Mouse (Mus musculus): Measurements from ENCODE around the gene Acad11. TPM values are rescaled to one million over a fixed set of nuclear protein-coding genes. Genes with fewer than 3 reads are reported as not detected.

Acad11 gene
- polyA plus RNA-seq, 1 experiment = 6.2 TPM

GRCm38 (mm10) chr9:104146683-104147082 lies 83.5 kb downstream of the Acad11 start:
- H3K79me2 ChIP-seq (ENCODE audit: control insufficient read depth, insufficient read depth) = no peaks in the 10 kb centered on the region
- no peak for TF ChIP-seq MAX (IDR thresholded peaks at IDR 0.05; ENCODE audit: low read depth)
- no peak for TF ChIP-seq USF1 (IDR thresholded peaks at IDR 0.05; ENCODE audit: low read depth)
- H3ac ChIP-seq (ENCODE audit: control insufficient read depth, insufficient read length) = no peak overlapping the region
- no peaks in the 10 kb centered on the region for H3K27me3 ChIP-seq (ENCODE audit: control insufficient read depth, insufficient read depth, insufficient read length)
- no peak overlapping the region for H3K4me3 ChIP-seq
- H3K36me3 ChIP-seq (ENCODE audit: control insufficient read depth, insufficient read depth) = peaks cover 6% of the 10 kb centered on the region
- H3K4me2 ChIP-seq (ENCODE audit: low read depth) = no peak overlapping the region

GRCm38 (mm10) chr9:104148969-104149368 lies 85.8 kb downstream of the Acad11 start:
- Histone ChIP-seq H3K36me3 (ENCODE audit: control insufficient read depth, insufficient read depth) (peaks cover 8% of the 10 kb centered on the region), H3K4me2 (ENCODE audit: low read depth) (no peak overlapping the region), H3K79me2 (ENCODE audit: control insufficient read depth, insufficient read depth) (no peaks in the 10 kb centered on the region), H3ac (ENCODE audit: control insufficient read depth, insufficient read length) (no peak overlapping the region), H3K27me3 (ENCODE audit: control insufficient read depth, insufficient read depth, insufficient read length) (no peaks in the 10 kb centered on the region), H3K4me3 (no peak overlapping the region)
- TF ChIP-seq USF1 (IDR thresholded peaks at IDR 0.05; ENCODE audit: low read depth) = no peak
- no peak for TF ChIP-seq E2F4 (IDR thresholded peaks at IDR 0.05; ENCODE audit: insufficient read depth)
- TF ChIP-seq MYOG (IDR thresholded peaks at IDR 0.05; ENCODE audit: control insufficient read depth in 1 of 3, insufficient read depth in 1 of 3, insufficient read length in 2 of 3, low read depth in 2 of 3) = no peak
- TF ChIP-seq SRF (IDR thresholded peaks at IDR 0.05; ENCODE audit: control insufficient read depth, insufficient read length, low read depth) = no peak
- TF ChIP-seq MYOD1 (IDR thresholded peaks at IDR 0.05; ENCODE audit: control insufficient read depth in 1 of 3, insufficient read length in 2 of 3, low read depth in 2 of 3) = no peak
- no peak for TF ChIP-seq CEBPB (IDR thresholded peaks at IDR 0.05; ENCODE audit: insufficient read depth, poor library complexity, severe bottlenecking)
- no peak for TF ChIP-seq POLR2A (IDR thresholded peaks at IDR 0.05; ENCODE audit: insufficient read length, low read depth)
- TF ChIP-seq TCF12 (IDR thresholded peaks at IDR 0.05; ENCODE audit: insufficient read depth, poor library complexity, severe bottlenecking) = no peak
- TF ChIP-seq REST (IDR thresholded peaks at IDR 0.05; ENCODE audit: insufficient read depth, insufficient read length) = no peak
- no peak for TF ChIP-seq TCF3 (IDR thresholded peaks at IDR 0.05; ENCODE audit: insufficient read length, low read depth)
- TF ChIP-seq MAX (IDR thresholded peaks at IDR 0.05; ENCODE audit: low read depth) = no peak
- no peak for TF ChIP-seq POLR2AphosphoS2 (IDR thresholded peaks at IDR 0.05; ENCODE audit: insufficient read length, low read depth)

GRCm38 (mm10) chr9:104152121-104152520 lies 88.9 kb downstream of the Acad11 start:
- Histone ChIP-seq H3K36me3 (ENCODE audit: control insufficient read depth, insufficient read depth) (peaks cover 21% of the 10 kb centered on the region), H3K4me2 (ENCODE audit: low read depth) (no peak overlapping the region), H3K79me2 (ENCODE audit: control insufficient read depth, insufficient read depth) (no peaks in the 10 kb centered on the region), H3K27me3 (ENCODE audit: control insufficient read depth, insufficient read depth, insufficient read length) (no peaks in the 10 kb centered on the region), H3ac (ENCODE audit: control insufficient read depth, insufficient read length) (no peak overlapping the region), H3K4me3 (no peak overlapping the region)
- TF ChIP-seq MAX (IDR thresholded peaks at IDR 0.05; ENCODE audit: low read depth) (no peak), TCF3 (IDR thresholded peaks at IDR 0.05; ENCODE audit: insufficient read length, low read depth) (no peak), POLR2AphosphoS2 (IDR thresholded peaks at IDR 0.05; ENCODE audit: insufficient read length, low read depth) (no peak), E2F4 (IDR thresholded peaks at IDR 0.05; ENCODE audit: insufficient read depth) (no peak), REST (IDR thresholded peaks at IDR 0.05; ENCODE audit: insufficient read depth, insufficient read length) (no peak), USF1 (IDR thresholded peaks at IDR 0.05; ENCODE audit: low read depth) (no peak), SRF (IDR thresholded peaks at IDR 0.05; ENCODE audit: control insufficient read depth, insufficient read length, low read depth) (no peak), MYOD1 (IDR thresholded peaks at IDR 0.05; ENCODE audit: control insufficient read depth in 1 of 3, insufficient read length in 2 of 3, low read depth in 2 of 3) (no peak), TCF12 (IDR thresholded peaks at IDR 0.05; ENCODE audit: insufficient read depth, poor library complexity, severe bottlenecking) (no peak), CEBPB (IDR thresholded peaks at IDR 0.05; ENCODE audit: insufficient read depth, poor library complexity, severe bottlenecking) (no peak), POLR2A (IDR thresholded peaks at IDR 0.05; ENCODE audit: insufficient read length, low read depth) (no peak), MYOG (IDR thresholded peaks at IDR 0.05; ENCODE audit: control insufficient read depth in 1 of 3, insufficient read depth in 1 of 3, insufficient read length in 2 of 3, low read depth in 2 of 3) (no peak)

- H3ac ChIP-seq (ENCODE audit: control insufficient read depth, insufficient read length) = no peak overlapping the region
- no peak overlapping the region for H3K4me2 ChIP-seq (ENCODE audit: low read depth)
- no peak overlapping the region for H3K4me3 ChIP-seq
- TF ChIP-seq MYOD1 (IDR thresholded peaks at IDR 0.05; ENCODE audit: control insufficient read depth in 1 of 3, insufficient read length in 2 of 3, low read depth in 2 of 3) = no peak
- no peak for TF ChIP-seq TCF12 (IDR thresholded peaks at IDR 0.05; ENCODE audit: insufficient read depth, poor library complexity, severe bottlenecking)
- no peak for TF ChIP-seq TCF3 (IDR thresholded peaks at IDR 0.05; ENCODE audit: insufficient read length, low read depth)
- no peak for TF ChIP-seq MYOG (IDR thresholded peaks at IDR 0.05; ENCODE audit: control insufficient read depth in 1 of 3, insufficient read depth in 1 of 3, insufficient read length in 2 of 3, low read depth in 2 of 3)
- no peak for TF ChIP-seq E2F4 (IDR thresholded peaks at IDR 0.05; ENCODE audit: insufficient read depth)
- no peak for TF ChIP-seq POLR2A (IDR thresholded peaks at IDR 0.05; ENCODE audit: insufficient read length, low read depth)
- TF ChIP-seq POLR2AphosphoS2 (IDR thresholded peaks at IDR 0.05; ENCODE audit: insufficient read length, low read depth) = no peak
- no peak for TF ChIP-seq REST (IDR thresholded peaks at IDR 0.05; ENCODE audit: insufficient read depth, insufficient read length)
- TF ChIP-seq USF1 (IDR thresholded peaks at IDR 0.05; ENCODE audit: low read depth) = no peak
- TF ChIP-seq CEBPB (IDR thresholded peaks at IDR 0.05; ENCODE audit: insufficient read depth, poor library complexity, severe bottlenecking) = no peak
- TF ChIP-seq MAX (IDR thresholded peaks at IDR 0.05; ENCODE audit: low read depth) = no peak
- TF ChIP-seq SRF (IDR thresholded peaks at IDR 0.05; ENCODE audit: control insufficient read depth, insufficient read length, low read depth) = no peak
- no peaks in the 10 kb centered on the region for H3K79me2 ChIP-seq (ENCODE audit: control insufficient read depth, insufficient read depth)
- no peaks in the 10 kb centered on the region for H3K27me3 ChIP-seq (ENCODE audit: control insufficient read depth, insufficient read depth, insufficient read length)
- peaks cover 39% of the 10 kb centered on the region for H3K36me3 ChIP-seq (ENCODE audit: control insufficient read depth, insufficient read depth)
These were observed 92.0 kb downstream of the Acad11 start for GRCm38 (mm10) chr9:104155100-104155715.

- TF ChIP-seq USF1 (IDR thresholded peaks at IDR 0.05; ENCODE audit: low read depth) = no peak
- no peak for TF ChIP-seq REST (IDR thresholded peaks at IDR 0.05; ENCODE audit: insufficient read depth, insufficient read length)
- no peak for TF ChIP-seq E2F4 (IDR thresholded peaks at IDR 0.05; ENCODE audit: insufficient read depth)
- no peak for TF ChIP-seq MYOD1 (IDR thresholded peaks at IDR 0.05; ENCODE audit: control insufficient read depth in 1 of 3, insufficient read length in 2 of 3, low read depth in 2 of 3)
- no peak for TF ChIP-seq MAX (IDR thresholded peaks at IDR 0.05; ENCODE audit: low read depth)
- no peak for TF ChIP-seq MYOG (IDR thresholded peaks at IDR 0.05; ENCODE audit: control insufficient read depth in 1 of 3, insufficient read depth in 1 of 3, insufficient read length in 2 of 3, low read depth in 2 of 3)
- TF ChIP-seq TCF3 (IDR thresholded peaks at IDR 0.05; ENCODE audit: insufficient read length, low read depth) = no peak
- no peak for TF ChIP-seq CEBPB (IDR thresholded peaks at IDR 0.05; ENCODE audit: insufficient read depth, poor library complexity, severe bottlenecking)
- no peak for TF ChIP-seq POLR2A (IDR thresholded peaks at IDR 0.05; ENCODE audit: insufficient read length, low read depth)
- TF ChIP-seq SRF (IDR thresholded peaks at IDR 0.05; ENCODE audit: control insufficient read depth, insufficient read length, low read depth) = no peak
- TF ChIP-seq POLR2AphosphoS2 (IDR thresholded peaks at IDR 0.05; ENCODE audit: insufficient read length, low read depth) = no peak
- no peak for TF ChIP-seq TCF12 (IDR thresholded peaks at IDR 0.05; ENCODE audit: insufficient read depth, poor library complexity, severe bottlenecking)
- no peaks in the 10 kb centered on the region for H3K27me3 ChIP-seq (ENCODE audit: control insufficient read depth, insufficient read depth, insufficient read length)
- peaks cover 46% of the 10 kb centered on the region for H3K36me3 ChIP-seq (ENCODE audit: control insufficient read depth, insufficient read depth)
- no peaks in the 10 kb centered on the region for H3K79me2 ChIP-seq (ENCODE audit: control insufficient read depth, insufficient read depth)
- H3ac ChIP-seq (ENCODE audit: control insufficient read depth, insufficient read length) = no peak overlapping the region
- no peak overlapping the region for H3K4me3 ChIP-seq
- H3K4me2 ChIP-seq (ENCODE audit: low read depth) = no peak overlapping the region
These were observed 93.3 kb downstream of the Acad11 start for GRCm38 (mm10) chr9:104156506-104156905.
